20 mouse cellular contexts compared by ENCODE assay signal in genomic region chr2:140704146-140704545, GRCm38 (mm10). TPM values are rescaled to one million over a fixed set of nuclear protein-coding genes. Genes with fewer than 3 reads are reported as not detected.
DNase-seq lines count a peak whose midpoint lies in the region; ATAC-seq and TF ChIP-seq lines count a peak whose summit lies in the region.
"Had no signal": no experiment of that assay in that cellular context is flagged by ENCODE, and none has a peak within 500 bp of the region (broad histone marks: within the 10 kb centered on the region; RNA-seq: fewer than 3 reads in every experiment).

No protein-coding gene starts in this region.

- no peak overlapping the region for H3K9ac ChIP-seq in kidney, embryonic 16.5 days (replicated peaks; ENCODE audit: low read length)
- no peak overlapping the region for H3K9ac ChIP-seq in kidney, embryonic 14.5 days (ENCODE audit: low read depth, low read length)
- H3K9ac ChIP-seq in midbrain, postnatal 0 days (replicated peaks; ENCODE audit: low read length, poor library complexity, severe bottlenecking) = no peak overlapping the region
- H3K9ac ChIP-seq: embryonic facial prominence, embryonic 13.5 days; heart, embryonic 13.5 days; liver, embryonic 12.5 days; lung, embryonic 15.5 days had no signal

- WGBS in kidney, embryonic 16.5 days = 38% methylated on average over 3 of the region's 3 CpGs
- 52% methylated on average over 3 of the region's 3 CpGs for WGBS in kidney, embryonic 14.5 days
- WGBS in midbrain, postnatal 0 days = 18% methylated on average over 3 of the region's 3 CpGs

- H3K36me3 ChIP-seq in kidney, embryonic 16.5 days (ENCODE audit: insufficient read depth, low read length) = no peaks in the 10 kb centered on the region
- no peaks in the 10 kb centered on the region for H3K36me3 ChIP-seq in kidney, embryonic 14.5 days (ENCODE audit: control insufficient read depth, insufficient read depth, low read length)
- no peaks in the 10 kb centered on the region for H3K36me3 ChIP-seq in midbrain, postnatal 0 days (ENCODE audit: insufficient read depth, low read length)
- H3K36me3 ChIP-seq: embryonic facial prominence, embryonic 13.5 days; heart, embryonic 13.5 days; liver, embryonic 12.5 days; lung, embryonic 15.5 days had no signal

- H3K4me3 ChIP-seq in kidney, embryonic 16.5 days (ENCODE audit: low read length) = no peak overlapping the region
- H3K4me3 ChIP-seq in kidney, embryonic 14.5 days (ENCODE audit: low read length) = no peak overlapping the region
- no peak overlapping the region for H3K4me3 ChIP-seq in midbrain, postnatal 0 days (ENCODE audit: low read depth, low read length)
- H3K4me3 ChIP-seq: embryonic facial prominence, embryonic 13.5 days; heart, embryonic 13.5 days; liver, embryonic 12.5 days; lung, embryonic 15.5 days; myocyte had no signal

- ATAC-seq in kidney, embryonic 16.5 days (ENCODE audit: low FRiP score, low TSS enrichment) = 0 out of 2 replicates have a peak, but pooled peaks have one; percentile 27
- no peak for ATAC-seq in kidney, embryonic 14.5 days (ENCODE audit: low FRiP score, low TSS enrichment)
- ATAC-seq in midbrain, postnatal 0 days (ENCODE audit: low FRiP score) = no peak
- ATAC-seq: liver, embryonic 12.5 days had no signal

- 0 out of 2 replicates have a peak, but pooled peaks cover 4% of the 10 kb centered on the region for H3K4me1 ChIP-seq in kidney, embryonic 16.5 days (ENCODE audit: insufficient read depth, low read length)
- H3K4me1 ChIP-seq in kidney, embryonic 14.5 days (ENCODE audit: control insufficient read depth, insufficient read depth, low read length) = no peaks in the 10 kb centered on the region; the same call in 1 of the 2 replicates
- no peaks in the 10 kb centered on the region for H3K4me1 ChIP-seq in midbrain, postnatal 0 days (ENCODE audit: insufficient read depth, low read length)
- H3K4me1 ChIP-seq: liver, embryonic 12.5 days had no signal

- H3K27me3 ChIP-seq in kidney, embryonic 16.5 days (ENCODE audit: insufficient read depth, low read length) = no peaks in the 10 kb centered on the region
- no peaks in the 10 kb centered on the region for H3K27me3 ChIP-seq in kidney, embryonic 14.5 days (ENCODE audit: control insufficient read depth, insufficient read depth, low read length)
- no peaks in the 10 kb centered on the region for H3K27me3 ChIP-seq in midbrain, postnatal 0 days (ENCODE audit: insufficient read depth, low read length)
- H3K27me3 ChIP-seq: embryonic facial prominence, embryonic 13.5 days; heart, embryonic 13.5 days; liver, embryonic 12.5 days; lung, embryonic 15.5 days had no signal

- no peaks in the 10 kb centered on the region for H3K9me3 ChIP-seq in kidney, embryonic 16.5 days (ENCODE audit: low read length)
- no peaks in the 10 kb centered on the region for H3K9me3 ChIP-seq in kidney, embryonic 14.5 days (ENCODE audit: control insufficient read depth, low read length)
- H3K9me3 ChIP-seq in midbrain, postnatal 0 days (ENCODE audit: low read length) = no peaks in the 10 kb centered on the region
- H3K9me3 ChIP-seq: embryonic facial prominence, embryonic 13.5 days; heart, embryonic 13.5 days; liver, embryonic 12.5 days; lung, embryonic 15.5 days had no signal

- H3K27ac ChIP-seq in kidney, embryonic 16.5 days (ENCODE audit: low read length) = no peak overlapping the region
- H3K27ac ChIP-seq in kidney, embryonic 14.5 days (ENCODE audit: low read depth, low read length) = no peak overlapping the region
- H3K27ac ChIP-seq in midbrain, postnatal 0 days (ENCODE audit: low read depth, low read length) = no peak overlapping the region
- H3K27ac ChIP-seq: embryonic facial prominence, embryonic 13.5 days; heart, embryonic 13.5 days; liver, embryonic 12.5 days; lung, embryonic 15.5 days had no signal

- DNase-seq in ZHBTc4 (ENCODE audit: low read depth, low spot score) = peak; percentile 5
- DNase-seq in embryo, embryonic 9.5 days (ENCODE audit: extremely low spot score) = peak; percentile 72
- DNase-seq in midbrain, postnatal 0 days (ENCODE audit: low spot score) = no peak
- DNase-seq in c-Kit-positive CD71-positive TER-119-positive erythroid progenitor cells, embryonic 14.5 days (ENCODE audit: low spot score) = no peak
- DNase-seq in spleen, adult 12 weeks (ENCODE audit: low spot score) = no peak
- DNase-seq: cerebellum, postnatal 14 days; heart, adult 11 months; heart, postnatal 36 days; kidney, adult 18-20 months; layer of hippocampus, postnatal 36 days; right cerebral cortex, adult 18-20 months; spleen, adult 18-20 months had no signal

- H3K4me2 ChIP-seq in kidney, embryonic 16.5 days (replicated peaks; ENCODE audit: low read depth, low read length) = no peak overlapping the region
- H3K4me2 ChIP-seq in kidney, embryonic 14.5 days (replicated peaks; ENCODE audit: low read depth, low read length) = no peak overlapping the region
- H3K4me2 ChIP-seq in midbrain, postnatal 0 days (ENCODE audit: low read depth, low read length, poor library complexity, severe bottlenecking) = no peak overlapping the region
- H3K4me2 ChIP-seq: embryonic facial prominence, embryonic 13.5 days; heart, embryonic 13.5 days; liver, embryonic 12.5 days; lung, embryonic 15.5 days had no signal

- 0 out of 2 replicates have a peak, but pooled peaks have one; percentile 2 for TF ChIP-seq CTCF in midbrain, postnatal 0 days (IDR thresholded peaks at IDR 0.05)

RNA-seq across cellular contexts. Expression of gene Flrt3, which starts 32.9 kb away (rescaled TPM):
- 26.6 and 27.7 TPM in 2 replicates for polyA plus RNA-seq in kidney, embryonic 16.5 days (2015; fragmentation: Nextera tagmentation; extraction: Ambion mirVana)
- polyA plus RNA-seq in kidney, embryonic 14.5 days (2014; fragmentation: Nextera tagmentation; extraction: Ambion mirVana) = 18.6 and 27.5 TPM in 2 replicates
- 33.3 and 33.6 TPM in 2 replicates for total RNA-seq in midbrain, postnatal 0 days (2014; rRNA removed)
- 22.9 and 25.3 TPM in 2 replicates for polyA plus RNA-seq in midbrain, postnatal 0 days (2015; fragmentation: Nextera tagmentation; extraction: Ambion mirVana)
- total RNA-seq: megakaryocyte, adult 5-6 weeks had no signal

Comparison
In these comparisons a context has a peak if more than half of its experiments do, and no peak if none do; other contexts are left out.
1. DNase-seq: peak in ZHBTc4 (single experiment) and embryo, embryonic 9.5 days (single experiment); none in midbrain, postnatal 0 days (single experiment), c-Kit-positive CD71-positive TER-119-positive erythroid progenitor cells, embryonic 14.5 days (single experiment) and spleen, adult 12 weeks (single experiment).